Mouse (Mus musculus) cerebellum, adult 2 months (tissue): Measurements from ENCODE around the gene Slc8a1. TPM values are rescaled to one million over a fixed set of nuclear protein-coding genes. Genes with fewer than 3 reads are reported as not detected.

Experiments used
- DNase-seq, 2 experiments: peaks; one replicate each; pipeline ENCODE4 v3.0.0; 2021
- H3K27ac ChIP-seq: fragments of 200-500 bp; 2 replicates; pipeline ENCODE4 v1.5.1; 2012; ENCODE audit warnings: low read length, control low read depth, inconsistent platforms; ENCODE audit not compliant: insufficient read depth
- H3K27me3 ChIP-seq: fragments of 200-500 bp; 2 replicates; pipeline ENCODE4 v1.6.1; 2012; ENCODE audit warnings: inconsistent platforms, mild to moderate bottlenecking, low read length, moderate library complexity; ENCODE audit not compliant: control insufficient read depth, insufficient read depth
- H3K4me1 ChIP-seq: fragments of 200-500 bp; 2 replicates; pipeline ENCODE4 v1.6.1; 2011; ENCODE audit warnings: low read length; ENCODE audit not compliant: control insufficient read depth, insufficient read depth
- H3K4me3 ChIP-seq: fragments of 200-500 bp; replicated peaks from 2 replicates; pipeline ENCODE3; 2011; ENCODE audit warnings: mild to moderate bottlenecking, low read depth, low read length, control low read depth; ENCODE audit not compliant: insufficient read depth
- CTCF ChIP-seq: fragments of 200-500 bp; IDR thresholded peaks from 2 replicates; pipeline ENCODE4 v1.5.1; 2011; ENCODE audit warnings: low read depth, mild to moderate bottlenecking, control low read depth, low read length, moderate library complexity, borderline replicate concordance; ENCODE audit not compliant: insufficient read depth
- POLR2A ChIP-seq: fragments of 200-500 bp; IDR thresholded peaks from 2 replicates; pipeline ENCODE4 v1.6.1; 2011; ENCODE audit warnings: low read length, control low read depth, borderline replicate concordance; ENCODE audit not compliant: insufficient read depth
- WGBS: fragments of 180-500 bp; shearing (Covaris S2); methylation state at CpG from one replicate; pipeline ENCODE4 v1.1.7; 2018; 5-methylcytosine and 5-hydroxymethylcytosine counted together
- polyA plus RNA-seq: library from polyadenylated mRNA; depleted of rRNA; stranded (reverse); fragments of >200 nt; gene quantifications from 2 replicates; pipeline ENCODE4 v1.2.3, GENCODE M21; 2012

Gene Slc8a1
- polyA plus RNA-seq, 1 experiment, result 22.4 TPM

- TF ChIP-seq CTCF (no peak), POLR2A (no peak)
- 82% methylated on average over 10 of the region's 10 CpGs for WGBS
- DNase-seq, result no peak
- Histone ChIP-seq H3K27me3 (no peaks in the 10 kb centered on the region), H3K27ac (no peak overlapping the region), H3K4me1 (no peaks in the 10 kb centered on the region), H3K4me3 (no peak overlapping the region)
Observed at GRCm38 (mm10) chr17:81579728-81580425, 158.3 kb downstream of the Slc8a1 start.

GRCm38 (mm10) chr17:81576893-81577292 lies 161.3 kb downstream of the Slc8a1 start:
- no peak overlapping the region for H3K4me3 ChIP-seq
- no peak overlapping the region for H3K27ac ChIP-seq
- no peak for DNase-seq
- 96% methylated on average over 3 of the region's 3 CpGs for WGBS
- no peaks in the 10 kb centered on the region for H3K27me3 ChIP-seq
- H3K4me1 ChIP-seq, result no peaks in the 10 kb centered on the region
- no peak for TF ChIP-seq POLR2A

- no peak for DNase-seq
- Histone ChIP-seq H3K4me3 (no peak overlapping the region), H3K27ac (no peak overlapping the region), H3K4me1 (no peaks in the 10 kb centered on the region), H3K27me3 (no peaks in the 10 kb centered on the region)
- WGBS, result 81% methylated on average over 9 of the region's 9 CpGs
- no peak for TF ChIP-seq POLR2A
Observed at GRCm38 (mm10) chr17:81565634-81566372, 172.4 kb downstream of the Slc8a1 start.

- 71% methylated on average over 6 of the region's 6 CpGs for WGBS
- no peaks in the 10 kb centered on the region for H3K27me3 ChIP-seq
Observed at GRCm38 (mm10) chr17:81554052-81554734, 184.0 kb downstream of the Slc8a1 start.

GRCm38 (mm10) chr17:81551856-81552635 lies 186.1 kb downstream of the Slc8a1 start:
- WGBS, result 93% methylated on average over 6 of the region's 6 CpGs
- Histone ChIP-seq H3K27me3 (no peaks in the 10 kb centered on the region), H3K27ac (no peak overlapping the region), H3K4me3 (no peak overlapping the region), H3K4me1 (no peaks in the 10 kb centered on the region; the same call in 1 of the 2 replicates)
- no peak for DNase-seq
- no peak for TF ChIP-seq POLR2A

More at GRCm38 (mm10) chr17:81554052-81554734, 184.0 kb downstream of the Slc8a1 start:
- Histone ChIP-seq H3K27ac (no peak overlapping the region), H3K4me3 (no peak overlapping the region), H3K4me1 (no peaks in the 10 kb centered on the region; the same call in 1 of the 2 replicates)
- no peak for DNase-seq
- no peak for TF ChIP-seq CTCF
- no peak for TF ChIP-seq POLR2A

GRCm38 (mm10) chr17:81550864-81551263 lies 187.3 kb downstream of the Slc8a1 start:
- no peak for DNase-seq
- Histone ChIP-seq H3K4me3 (no peak overlapping the region), H3K4me1 (no peaks in the 10 kb centered on the region; the same call in 1 of the 2 replicates), H3K27me3 (no peaks in the 10 kb centered on the region), H3K27ac (no peak overlapping the region)
- 89% methylated on average over 3 of the region's 3 CpGs for WGBS
- TF ChIP-seq POLR2A, result no peak
- TF ChIP-seq CTCF, result no peak

- no peak overlapping the region for H3K27ac ChIP-seq
- H3K4me1 ChIP-seq, result no peaks in the 10 kb centered on the region
- WGBS, result 84% methylated on average over 4 of the region's 4 CpGs
- H3K4me3 ChIP-seq, result no peak overlapping the region
- no peaks in the 10 kb centered on the region for H3K27me3 ChIP-seq
- no peak for TF ChIP-seq POLR2A
- no peak for TF ChIP-seq CTCF
- DNase-seq, result no peak
Observed at GRCm38 (mm10) chr17:81548016-81548415, 190.2 kb downstream of the Slc8a1 start.
